Mouse (Mus musculus): ENCODE measurements around the gene Cacna1d. TPM values are rescaled to one million over a fixed set of nuclear protein-coding genes. Genes with fewer than 3 reads are reported as not detected.

Gene Cacna1d
- polyA plus RNA-seq, 1 experiment from 2014 or later: 0.38 TPM

Other genes with a start within 250 kb of the Cacna1d start
- 8.5 and 10.6 TPM in 2 replicates for gene Dcp1a, start 11.9 kb downstream of the Cacna1d start, polyA plus RNA-seq (2015; fragmentation: Nextera tagmentation; extraction: Ambion mirVana)
- gene Tkt, start 56.9 kb upstream of the Cacna1d start, polyA plus RNA-seq (2015; fragmentation: Nextera tagmentation; extraction: Ambion mirVana): 231 and 240 TPM in 2 replicates
- gene Prkcd, start 134.8 kb upstream of the Cacna1d start, polyA plus RNA-seq (2015; fragmentation: Nextera tagmentation; extraction: Ambion mirVana): 16.0 and 16.3 TPM in 2 replicates
- 5.1 and 5.4 TPM in 2 replicates for gene Rft1, start 162.9 kb upstream of the Cacna1d start, polyA plus RNA-seq (2015; fragmentation: Nextera tagmentation; extraction: Ambion mirVana)
- gene Sfmbt1, start 223.4 kb upstream of the Cacna1d start, polyA plus RNA-seq (2015; fragmentation: Nextera tagmentation; extraction: Ambion mirVana): 13.3 and 15.2 TPM in 2 replicates

Measured in liver, embryonic 13.5 days (tissue).